Mouse (Mus musculus) heart, embryonic 16.5 days (tissue): ENCODE measurements around the gene Selenoi. TPM values are rescaled to one million over a fixed set of nuclear protein-coding genes. Genes with fewer than 3 reads are reported as not detected.

Source experiments
- ATAC-seq: fragments of 200-750 bp; cut with Nextera tagmentation; replicated peaks from 2 replicates; pipeline ENCODE4 v1.8.0; 2017; ENCODE audit warnings: moderate number of reproducible peaks; ENCODE audit not compliant: insufficient read depth, low FRiP score; ENCODE audit errors: extremely low read depth
- H3K27ac ChIP-seq: fragments of 300-500 bp; sonication (generic); 2 replicates; pipeline ENCODE4 v1.5.1; 2014; ENCODE audit warnings: mild to moderate bottlenecking, low read length, control low read depth, moderate library complexity
- H3K27me3 ChIP-seq: fragments of 300-500 bp; sonication (generic); 2 replicates; pipeline ENCODE4 v1.6.1; 2014; ENCODE audit warnings: low read length, mixed read lengths; ENCODE audit not compliant: control insufficient read depth, insufficient read depth
- H3K36me3 ChIP-seq: fragments of 300-500 bp; sonication (generic); 2 replicates; pipeline ENCODE4 v1.6.1; 2014; ENCODE audit not compliant: control insufficient read depth, insufficient read depth
- H3K4me1 ChIP-seq: fragments of 300-500 bp; sonication (generic); 2 replicates; pipeline ENCODE4 v1.6.1; 2014; ENCODE audit warnings: low read length, mixed read lengths; ENCODE audit not compliant: control insufficient read depth, insufficient read depth
- H3K4me2 ChIP-seq: fragments of 300-500 bp; sonication (generic); 2 replicates; pipeline ENCODE4 v1.6.1; 2014; ENCODE audit warnings: low read depth, mild to moderate bottlenecking, control low read depth, low read length
- H3K4me3 ChIP-seq: fragments of 300-500 bp; sonication (generic); 2 replicates; pipeline ENCODE4 v1.5.1; 2014; ENCODE audit warnings: mild to moderate bottlenecking, control low read depth, low read length
- H3K9ac ChIP-seq: fragments of 300-500 bp; sonication (generic); 2 replicates; pipeline ENCODE4 v1.6.1; 2014; ENCODE audit warnings: low read length, control low read depth
- H3K9me3 ChIP-seq: fragments of 300-500 bp; sonication (generic); replicated peaks from 2 replicates; pipeline ENCODE4 v1.6.1; 2016; ENCODE audit warnings: low read length; ENCODE audit not compliant: control insufficient read depth
- WGBS: fragments of 180-500 bp; shearing (Covaris S2); extraction: QIAGEN DNeasy Blood & Tissue Kit; methylation state at CpG from one replicate; pipeline ENCODE4 v1.1.7; 2014; 5-methylcytosine and 5-hydroxymethylcytosine counted together
- polyA plus RNA-seq: library from polyadenylated mRNA; unstranded; fragments of >200 nt; fragmentation: Nextera tagmentation; extraction: Ambion mirVana; gene quantifications from 2 replicates; pipeline ENCODE4 v1.2.1, GENCODE M21; 2015

The Selenoi gene
- polyA plus RNA-seq = 12.8 and 14.2 TPM in 2 replicates

DNA sequence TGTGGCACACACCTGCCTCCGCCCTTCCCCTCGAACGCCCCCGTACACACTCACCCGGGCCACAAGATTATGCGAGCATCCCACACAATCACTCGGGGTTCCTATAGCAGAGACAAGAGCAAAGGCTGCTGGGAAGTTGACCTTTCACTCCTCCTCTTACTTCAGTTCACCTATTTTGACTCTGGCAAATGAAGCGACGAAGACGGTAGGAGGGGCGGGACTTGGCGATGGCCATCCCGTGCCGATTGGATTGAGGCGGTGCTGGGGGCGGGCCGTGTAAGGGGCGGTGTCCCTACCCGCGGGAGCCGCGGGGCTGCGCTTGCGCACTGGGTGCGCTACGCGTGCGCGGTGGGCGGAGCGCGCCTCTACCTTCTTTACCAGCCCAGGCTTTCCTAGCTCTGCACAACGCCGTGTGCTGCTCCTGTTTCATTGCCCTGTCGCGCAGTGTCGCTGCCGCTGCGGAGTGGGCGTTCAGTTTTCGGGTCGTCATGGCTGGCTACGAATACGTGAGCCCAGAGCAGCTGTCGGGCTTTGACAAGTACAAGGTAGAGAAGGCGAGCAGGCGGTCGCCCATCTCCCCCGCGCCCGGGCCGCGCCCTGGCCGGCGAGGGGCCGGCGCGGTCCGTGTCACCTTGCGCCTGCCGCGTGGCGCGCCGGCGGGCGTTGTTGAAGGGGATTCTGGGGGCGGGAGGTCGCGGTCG is at the start of gene Selenoi:
TSS of gene Selenoi (plus strand) at position 311 of the 701 bp plus-strand sequence.
- H3K9ac ChIP-seq = peak within 1 kb of the TSS; percentile 79
- 1% methylated on average over 71 of the region's 71 CpGs for WGBS
- peak within 1 kb of the TSS; percentile 87 for H3K27ac ChIP-seq
- H3K4me3 ChIP-seq = peak within 1 kb of the TSS; percentile 74
- H3K27me3 ChIP-seq = no peaks in the 10 kb centered on the region
- peaks cover 19% of the 10 kb centered on the region for H3K4me1 ChIP-seq
- peak; percentile 100 for ATAC-seq
- H3K9me3 ChIP-seq = no peaks in the 10 kb centered on the region
- peaks cover 3% of the 10 kb centered on the region; the same call in 1 of the 2 replicates for H3K36me3 ChIP-seq
- peak within 1 kb of the TSS; percentile 91 for H3K4me2 ChIP-seq

- 84% methylated on average over 12 of the region's 12 CpGs for WGBS
Measured at GRCm38 (mm10) chr5:30187687-30188485, 44.5 kb upstream of the Selenoi start.

GRCm38 (mm10) chr5:30192452-30192851 is 39.9 kb upstream of the Selenoi start:
- WGBS = 72% methylated on average over 1 of the region's 1 CpGs
- H3K27me3 ChIP-seq = no peaks in the 10 kb centered on the region
- no peaks in the 10 kb centered on the region for H3K9me3 ChIP-seq
- H3K4me2 ChIP-seq = no peak overlapping the region
- no peak for ATAC-seq
- H3K36me3 ChIP-seq = peaks cover 20% of the 10 kb centered on the region
- no peak overlapping the region for H3K27ac ChIP-seq
- H3K9ac ChIP-seq = no peak overlapping the region
- H3K4me3 ChIP-seq = no peak overlapping the region
- peaks cover 2% of the 10 kb centered on the region; the same call in 1 of the 2 replicates for H3K4me1 ChIP-seq

More at GRCm38 (mm10) chr5:30187687-30188485, 44.5 kb upstream of the Selenoi start:
- Histone ChIP-seq H3K4me3 (no peak overlapping the region), H3K27me3 (no peaks in the 10 kb centered on the region), H3K36me3 (peaks cover 45% of the 10 kb centered on the region), H3K27ac (no peak overlapping the region), H3K9me3 (no peaks in the 10 kb centered on the region), H3K4me1 (no peaks in the 10 kb centered on the region), H3K4me2 (no peak overlapping the region), H3K9ac (no peak overlapping the region)
- ATAC-seq = no peak

- 0 out of 2 replicates have a peak, but pooled peaks cover 2% of the 10 kb centered on the region for H3K36me3 ChIP-seq
- H3K4me2 ChIP-seq = no peak overlapping the region
- no peaks in the 10 kb centered on the region for H3K27me3 ChIP-seq
- ATAC-seq = no peak; the same call in 1 of the 2 replicates
- H3K4me3 ChIP-seq = no peak overlapping the region
- no peak overlapping the region for H3K27ac ChIP-seq
- H3K4me1 ChIP-seq = peaks cover 5% of the 10 kb centered on the region; the same call in 1 of the 2 replicates
- 90% methylated on average over 5 of the region's 5 CpGs for WGBS
- no peak overlapping the region for H3K9ac ChIP-seq
- H3K9me3 ChIP-seq = no peaks in the 10 kb centered on the region
Measured at GRCm38 (mm10) chr5:30195340-30195739, 37.0 kb upstream of the Selenoi start.

- 57% methylated on average over 7 of the region's 7 CpGs for WGBS
- no peak for ATAC-seq
- H3K36me3 ChIP-seq = no peaks in the 10 kb centered on the region
- H3K4me2 ChIP-seq = no peak overlapping the region
- no peaks in the 10 kb centered on the region for H3K27me3 ChIP-seq
- no peak overlapping the region for H3K27ac ChIP-seq
- H3K9ac ChIP-seq = no peak overlapping the region
- H3K9me3 ChIP-seq = no peaks in the 10 kb centered on the region
- no peak overlapping the region for H3K4me3 ChIP-seq
- H3K4me1 ChIP-seq = peaks cover 5% of the 10 kb centered on the region; the same call in 1 of the 2 replicates
Measured at GRCm38 (mm10) chr5:30198257-30198656, 34.1 kb upstream of the Selenoi start.

DNA sequence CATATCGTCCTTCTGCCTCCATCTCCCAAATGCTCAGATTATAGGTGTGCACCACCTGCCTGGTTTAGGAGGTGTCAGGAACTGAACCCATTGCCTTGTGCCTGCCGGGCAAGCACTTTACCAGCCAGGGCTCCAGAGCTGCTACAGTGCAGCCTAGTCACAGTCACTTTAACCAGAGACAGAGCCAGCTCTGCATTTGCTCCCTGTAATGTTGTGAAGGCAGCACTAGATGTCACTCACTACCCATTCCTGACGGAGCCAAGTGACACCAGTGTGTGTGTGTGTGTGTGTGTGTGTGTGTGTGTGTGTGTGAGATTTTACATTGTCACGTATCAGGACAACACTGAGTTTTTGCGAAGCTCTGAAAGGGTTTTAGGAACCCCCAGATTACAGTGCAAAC is 30.9 kb upstream of the Selenoi start:
- 40% methylated on average over 5 of the region's 5 CpGs for WGBS
- no peak overlapping the region for H3K9ac ChIP-seq
- H3K36me3 ChIP-seq = no peaks in the 10 kb centered on the region
- no peaks in the 10 kb centered on the region for H3K27me3 ChIP-seq
- H3K9me3 ChIP-seq = no peaks in the 10 kb centered on the region
- 0 out of 2 replicates have a peak, but pooled peaks have one; percentile 63 for ATAC-seq
- 0 out of 2 replicates have a peak, but pooled peaks cover 2% of the 10 kb centered on the region for H3K4me1 ChIP-seq
- no peak overlapping the region for H3K4me3 ChIP-seq
- no peak overlapping the region for H3K27ac ChIP-seq
- H3K4me2 ChIP-seq = no peak overlapping the region

DNA sequence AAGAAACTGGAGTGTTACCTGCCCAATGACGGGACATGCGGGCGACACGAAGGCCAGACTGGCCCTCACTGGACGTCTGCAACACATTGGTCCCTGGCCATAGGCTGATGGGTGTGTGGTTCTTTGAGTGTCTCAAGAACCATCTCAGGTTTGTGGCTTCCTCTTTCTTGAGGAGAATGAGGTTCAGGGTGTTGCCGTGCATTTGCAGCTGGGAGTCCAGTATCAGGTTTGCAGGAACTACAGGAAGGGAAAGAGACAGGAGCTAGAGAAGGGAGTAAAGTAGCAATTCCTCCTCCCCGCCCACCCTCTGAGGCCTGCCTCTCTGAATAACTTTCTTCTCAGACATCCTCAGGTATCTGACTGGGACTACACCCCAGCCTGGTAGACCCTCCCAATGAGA is 30.2 kb upstream of the Selenoi start:
- no peak for ATAC-seq

GRCm38 (mm10) chr5:30203216-30203885 is 29.0 kb upstream of the Selenoi start:
- Histone ChIP-seq H3K4me1 (no peaks in the 10 kb centered on the region), H3K9ac (no peak overlapping the region), H3K27me3 (no peaks in the 10 kb centered on the region), H3K4me2 (no peak overlapping the region), H3K27ac (no peak overlapping the region), H3K4me3 (no peak overlapping the region), H3K9me3 (no peaks in the 10 kb centered on the region), H3K36me3 (no peaks in the 10 kb centered on the region)
- no peak for ATAC-seq
- WGBS = 74% methylated on average over 10 of the region's 10 CpGs

More for the DNA sequence above, 30.2 kb upstream of the Selenoi start:
- H3K4me1 ChIP-seq = 0 out of 2 replicates have a peak, but pooled peaks cover 2% of the 10 kb centered on the region
- H3K9me3 ChIP-seq = no peaks in the 10 kb centered on the region
- no peaks in the 10 kb centered on the region for H3K36me3 ChIP-seq
- peak overlapping the region; percentile 33; the same call in 1 of the 2 replicates for H3K27ac ChIP-seq
- H3K4me3 ChIP-seq = no peak overlapping the region
- H3K9ac ChIP-seq = no peak overlapping the region
- WGBS = 76% methylated on average over 7 of the region's 7 CpGs
- no peaks in the 10 kb centered on the region for H3K27me3 ChIP-seq
- no peak overlapping the region for H3K4me2 ChIP-seq
